Mouse (Mus musculus) megakaryocyte, embryonic 14.5 days (primary cell): ENCODE measurements around the gene Gpi1. TPM values are rescaled to one million over a fixed set of nuclear protein-coding genes. Genes with fewer than 3 reads are reported as not detected.

Experiments
- H3K27me3 ChIP-seq: replicated peaks from 2 replicates; pipeline ENCODE3; 2012; ENCODE audit warnings: inconsistent platforms
- H3K36me3 ChIP-seq: replicated peaks from 2 replicates; pipeline ENCODE3; 2012; ENCODE audit warnings: low read length, inconsistent platforms, mixed read lengths
- H3K4me1 ChIP-seq: 2 replicates; pipeline ENCODE4 v1.6.1; 2012; ENCODE audit warnings: inconsistent platforms
- H3K4me3 ChIP-seq: replicated peaks from 2 replicates; pipeline ENCODE3; 2012; ENCODE audit warnings: moderate library complexity, mild to moderate bottlenecking, inconsistent platforms
- H3K9me3 ChIP-seq: 2 replicates; pipeline ENCODE4 v1.6.1; 2012; ENCODE audit warnings: inconsistent platforms
- FLI1 ChIP-seq: IDR thresholded peaks from 2 replicates; pipeline ENCODE4 v1.6.1; 2012; ENCODE audit warnings: low read length, inconsistent platforms, mixed read lengths
- GATA1 ChIP-seq: IDR thresholded peaks from 3 replicates; pipeline ENCODE4 v1.6.1; 2012; ENCODE audit warnings: mixed read lengths, low read length, inconsistent platforms, borderline replicate concordance
- polyA plus RNA-seq: library from polyadenylated mRNA; stranded (reverse); fragments of >175 nt; gene quantifications from 2 replicates; pipeline ENCODE4 v1.2.3, GENCODE M21; 2012; ENCODE audit warnings: low replicate concordance; ENCODE audit not compliant: insufficient read depth

The Gpi1 gene
- polyA plus RNA-seq, 1 experiment, result 3,728 TPM

DNA sequence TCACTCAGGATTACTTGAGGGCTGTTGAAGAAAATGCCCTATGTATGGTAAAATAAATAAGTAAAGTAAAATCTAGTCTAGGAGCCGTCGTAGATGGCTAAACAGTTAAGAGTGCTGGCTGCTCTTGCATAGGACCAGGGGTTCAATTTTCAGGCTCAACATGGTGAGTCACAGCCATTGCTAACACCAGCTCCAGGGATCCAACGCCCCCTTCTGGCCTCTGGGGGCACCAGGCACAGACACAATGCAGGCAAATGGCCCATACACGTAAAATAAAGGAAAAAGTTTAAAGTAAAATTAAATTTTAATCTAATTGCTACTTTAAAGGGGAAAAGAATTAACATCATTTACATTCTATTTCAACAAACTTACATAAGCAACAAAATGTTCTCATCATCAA lies 63.3 kb downstream of the Gpi1 start:
- peak overlapping the region; percentile 57 for H3K4me3 ChIP-seq
- no peak for TF ChIP-seq FLI1
- no peak for TF ChIP-seq GATA1

DNA sequence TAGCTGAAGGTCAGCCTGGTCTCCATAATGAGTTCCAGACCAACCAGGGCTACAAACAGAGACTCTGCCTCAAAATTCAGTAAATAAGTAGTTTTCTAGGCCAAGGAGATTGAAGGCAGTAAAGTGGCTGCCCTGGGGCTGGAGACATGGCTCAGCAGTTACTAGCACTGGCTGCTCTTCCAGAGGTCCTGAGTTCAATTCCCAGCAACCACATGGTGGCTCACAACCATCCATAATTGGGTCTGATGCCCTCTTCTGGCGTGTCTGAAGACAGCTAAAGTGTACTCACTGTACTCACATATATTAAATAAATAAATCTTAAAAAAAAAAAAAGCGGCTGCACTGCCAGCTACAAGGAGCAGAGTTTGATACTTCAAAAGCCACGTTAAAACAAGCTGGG lies 64.1 kb downstream of the Gpi1 start:
- no peak overlapping the region for H3K4me3 ChIP-seq
- no peaks in the 10 kb centered on the region for H3K9me3 ChIP-seq
- no peak for TF ChIP-seq FLI1
- peaks cover 21% of the 10 kb centered on the region for H3K4me1 ChIP-seq
- H3K27me3 ChIP-seq, result no peaks in the 10 kb centered on the region
- peaks cover 50% of the 10 kb centered on the region for H3K36me3 ChIP-seq

More for the DNA sequence above, 63.3 kb downstream of the Gpi1 start:
- Histone ChIP-seq H3K36me3 (peaks cover 41% of the 10 kb centered on the region), H3K4me1 (peaks cover 21% of the 10 kb centered on the region), H3K27me3 (no peaks in the 10 kb centered on the region), H3K9me3 (no peaks in the 10 kb centered on the region)

DNA sequence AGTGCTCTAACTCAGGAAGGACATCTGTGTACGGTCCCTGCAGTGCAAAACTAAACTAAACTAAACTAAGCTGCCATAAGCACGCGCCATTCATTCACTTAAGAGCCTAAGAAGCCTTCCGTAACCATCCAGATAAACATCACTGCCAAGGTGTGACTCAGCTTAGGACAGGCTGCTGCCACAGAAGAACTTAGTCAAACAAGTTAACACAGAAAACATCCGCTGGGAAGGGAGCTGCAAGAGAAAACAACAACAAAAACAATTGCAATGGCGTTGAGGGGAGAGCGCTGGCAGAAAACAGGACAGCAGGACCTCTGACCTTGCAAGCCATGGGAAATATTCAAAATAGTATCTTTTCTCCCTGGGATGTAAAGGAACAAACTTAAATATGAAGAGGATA lies 65.5 kb downstream of the Gpi1 start:
- Histone ChIP-seq H3K36me3 (peaks cover 62% of the 10 kb centered on the region), H3K27me3 (no peaks in the 10 kb centered on the region), H3K4me3 (no peak overlapping the region), H3K9me3 (no peaks in the 10 kb centered on the region), H3K4me1 (peaks cover 21% of the 10 kb centered on the region)
- TF ChIP-seq FLI1 (no peak), GATA1 (no peak)

DNA sequence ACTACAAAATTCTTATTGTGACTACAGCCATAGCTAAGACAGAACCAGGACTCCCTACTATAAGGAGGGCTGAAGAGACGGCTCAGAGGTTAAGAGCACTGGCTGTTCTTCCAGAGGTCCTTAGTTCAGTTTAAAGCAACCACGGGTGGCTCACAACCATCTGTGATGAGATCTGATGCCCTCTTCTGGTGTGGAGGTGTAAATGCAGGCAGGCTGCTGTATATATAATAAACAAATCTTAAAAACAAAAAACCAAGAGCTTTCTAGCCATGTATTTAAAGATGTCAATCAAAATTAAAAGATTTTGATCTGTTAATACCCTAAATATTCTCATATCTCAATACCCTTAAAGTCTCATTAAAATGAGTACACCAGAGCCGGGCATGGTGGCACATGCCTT lies 71.0 kb downstream of the Gpi1 start:
- H3K27me3 ChIP-seq, result no peaks in the 10 kb centered on the region
- H3K36me3 ChIP-seq, result peaks cover 95% of the 10 kb centered on the region
- TF ChIP-seq GATA1 (no peak), FLI1 (no peak)
- H3K9me3 ChIP-seq, result no peaks in the 10 kb centered on the region
- no peak overlapping the region for H3K4me3 ChIP-seq
- H3K4me1 ChIP-seq, result no peaks in the 10 kb centered on the region

DNA sequence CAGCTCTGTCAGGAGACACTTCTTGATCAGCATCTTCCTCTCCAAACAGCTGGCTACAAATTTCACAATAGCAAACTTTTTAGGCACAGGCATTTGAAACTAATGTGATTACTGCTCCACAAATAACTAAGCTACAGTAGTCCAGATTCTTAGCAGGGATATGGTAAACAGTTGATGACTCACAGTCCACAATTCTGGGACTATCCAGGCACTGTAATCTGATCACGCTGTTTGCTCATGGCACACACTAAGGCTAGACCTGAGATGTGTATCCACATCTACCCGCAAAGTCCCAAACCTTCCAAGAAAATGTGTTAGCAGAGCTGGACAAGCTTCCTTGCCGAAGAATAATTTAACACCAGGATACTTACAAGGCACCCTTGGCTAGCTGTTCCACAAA lies 72.1 kb downstream of the Gpi1 start:
- TF ChIP-seq FLI1, result no peak
- no peak for TF ChIP-seq GATA1
- Histone ChIP-seq H3K4me3 (no peak overlapping the region), H3K36me3 (peaks cover 96% of the 10 kb centered on the region), H3K4me1 (no peaks in the 10 kb centered on the region), H3K27me3 (no peaks in the 10 kb centered on the region), H3K9me3 (no peaks in the 10 kb centered on the region)

Other genes with a start within 250 kb of the Gpi1 start
- not detected in 2 replicates for gene Scgb2b27, start 216.4 kb downstream of the Gpi1 start, polyA plus RNA-seq
- not detected in 2 replicates for gene Scgb1b27, start 208.9 kb downstream of the Gpi1 start, polyA plus RNA-seq
- not detected in 2 replicates for gene Scgb1b30, start 134.9 kb downstream of the Gpi1 start, polyA plus RNA-seq
- gene Wtip, start 97.1 kb downstream of the Gpi1 start, polyA plus RNA-seq, result 1.2 and 1.7 TPM in 2 replicates
- 1.3 and 8.8 TPM in 2 replicates for gene Uba2, start 60.7 kb downstream of the Gpi1 start, polyA plus RNA-seq
- gene Pdcd2l, start 33.7 kb downstream of the Gpi1 start, polyA plus RNA-seq, result 4.0 and 6.7 TPM in 2 replicates
- not detected in 2 replicates for gene Gm6096, start 20.7 kb upstream of the Gpi1 start, polyA plus RNA-seq
- 3.4 and 6.2 TPM in 2 replicates for gene 4931406P16Rik, start 83.2 kb upstream of the Gpi1 start, polyA plus RNA-seq
- gene Lsm14a, start 163.0 kb upstream of the Gpi1 start, polyA plus RNA-seq, result 3.0 and 16.9 TPM in 2 replicates